Mouse (Mus musculus) erythroblast, embryonic 14.5 days (primary cell): ENCODE results near the gene Vwa3b.

Experiments used
- GATA1 ChIP-seq: IDR thresholded peaks from 2 replicates; pipeline ENCODE4 v1.6.1; 2012; ENCODE audit warnings: low read length, inconsistent platforms, mixed read lengths
- TAL1 ChIP-seq: IDR thresholded peaks from 3 replicates; pipeline ENCODE4 v1.6.1; 2012; ENCODE audit warnings: low read length, inconsistent platforms, mixed read lengths

- TF ChIP-seq GATA1 (no peak), TAL1 (no peak)
These were observed 62.8 kb downstream of the Vwa3b start for GRCm38 (mm10) chr1:37089191-37089590.
